Comparison of ENCODE assay signal across 23 mouse cellular contexts in the genomic region with DNA sequence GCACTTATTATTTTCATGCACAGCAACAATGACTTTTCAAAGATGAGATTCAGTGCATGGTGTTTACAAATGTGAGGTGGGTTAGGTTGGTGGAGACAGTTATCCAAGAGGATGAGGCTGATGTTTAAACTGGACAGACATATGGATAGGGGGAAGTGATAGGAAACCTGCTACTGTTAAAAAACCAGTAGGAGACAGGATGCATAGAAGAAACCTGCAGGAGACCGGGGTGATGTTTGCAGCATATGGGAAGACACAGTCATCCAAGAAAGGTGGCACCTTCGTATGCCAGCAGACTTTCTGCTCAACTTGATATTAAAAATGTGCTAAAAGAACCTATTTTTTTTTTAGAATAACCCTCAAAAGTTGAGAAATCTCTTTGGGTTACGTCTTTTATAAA.
A peak's percentile ranks its signal among the peaks of the same experiment; 100 is the strongest.
DNase-seq lines count a peak whose midpoint lies in the region; ATAC-seq lines count a peak whose summit lies in the region.
"Had no signal": no experiment of that assay in that cellular context is flagged by ENCODE, and none has a peak within 500 bp of the region (broad histone marks: within the 10 kb centered on the region; RNA-seq: fewer than 3 reads in every experiment).

No protein-coding gene starts in this region.

- no peaks in the 10 kb centered on the region for H3K27me3 ChIP-seq in midbrain, embryonic 11.5 days (ENCODE audit: control insufficient read depth, insufficient read depth, low read length)
- H3K27me3 ChIP-seq in midbrain, embryonic 14.5 days (ENCODE audit: control insufficient read depth, insufficient read depth, low read length), result no peaks in the 10 kb centered on the region
- no peaks in the 10 kb centered on the region for H3K27me3 ChIP-seq in neural tube, embryonic 14.5 days (ENCODE audit: control insufficient read depth, insufficient read depth, low read length)
- H3K27me3 ChIP-seq: embryonic facial prominence, embryonic 13.5 days; hindbrain, embryonic 12.5 days; limb, embryonic 15.5 days; liver, embryonic 15.5 days; neural tube, embryonic 12.5 days; stomach, embryonic 15.5 days had no signal

- no peak for ATAC-seq in midbrain, embryonic 11.5 days (ENCODE audit: low FRiP score)
- no peak for ATAC-seq in midbrain, embryonic 14.5 days (ENCODE audit: low FRiP score, low TSS enrichment)
- no peak for ATAC-seq in neural tube, embryonic 14.5 days (ENCODE audit: low read depth)
- ATAC-seq: activated CD4-positive, CD25-positive, alpha-beta regulatory T cell, adult 4 months; intestine, embryonic 16.5 days had no signal

- 81% methylated on average over 3 of the region's 3 CpGs for WGBS in midbrain, embryonic 11.5 days
- WGBS in midbrain, embryonic 14.5 days, result 75% methylated on average over 3 of the region's 3 CpGs
- WGBS in neural tube, embryonic 14.5 days, result 64% methylated on average over 3 of the region's 3 CpGs

- peaks cover 5% of the 10 kb centered on the region for H3K4me1 ChIP-seq in midbrain, embryonic 11.5 days (ENCODE audit: control insufficient read depth, insufficient read depth, low read length)
- H3K4me1 ChIP-seq in midbrain, embryonic 14.5 days (ENCODE audit: control insufficient read depth, insufficient read depth, low read length), result peaks cover 10% of the 10 kb centered on the region; the same call in 1 of the 2 replicates
- H3K4me1 ChIP-seq in neural tube, embryonic 14.5 days (ENCODE audit: control insufficient read depth, insufficient read depth, low read length), result peaks cover 10% of the 10 kb centered on the region; the same call in 1 of the 2 replicates
- H3K4me1 ChIP-seq: heart, embryonic 10.5 days; limb, embryonic 15.5 days; liver, embryonic 15.5 days; stomach, embryonic 15.5 days had no signal

- no peaks in the 10 kb centered on the region for H3K9me3 ChIP-seq in midbrain, embryonic 11.5 days (ENCODE audit: control insufficient read depth, low read length)
- no peaks in the 10 kb centered on the region for H3K9me3 ChIP-seq in midbrain, embryonic 14.5 days (ENCODE audit: control insufficient read depth, low read length)
- H3K9me3 ChIP-seq in neural tube, embryonic 14.5 days (ENCODE audit: control insufficient read depth, low read length), result no peaks in the 10 kb centered on the region
- H3K9me3 ChIP-seq: embryonic facial prominence, embryonic 13.5 days; G1E; heart, embryonic 10.5 days; hindbrain, embryonic 12.5 days; limb, embryonic 15.5 days; liver, embryonic 15.5 days; neural tube, embryonic 12.5 days; stomach, embryonic 15.5 days had no signal

- H3K4me2 ChIP-seq in midbrain, embryonic 11.5 days, result no peak overlapping the region
- H3K4me2 ChIP-seq in midbrain, embryonic 14.5 days (ENCODE audit: low read length), result no peak overlapping the region
- no peak overlapping the region for H3K4me2 ChIP-seq in neural tube, embryonic 14.5 days (ENCODE audit: low read depth, low read length)
- H3K4me2 ChIP-seq: embryonic facial prominence, embryonic 13.5 days; hindbrain, embryonic 12.5 days; limb, embryonic 15.5 days; liver, embryonic 15.5 days; neural tube, embryonic 12.5 days; stomach, embryonic 15.5 days had no signal

- DNase-seq in cerebellum, adult 18-20 months, result peak; percentile 1 to 4
- DNase-seq in cerebellum, adult 9-10 months, result no peak
- peak; percentile 12 to 60 for DNase-seq in frontal cortex, postnatal 36 days (ENCODE audit: low spot score in 2 of 2)
- no peak for DNase-seq in frontal cortex, postnatal 25 days (ENCODE audit: low spot score in 2 of 2)
- peak; percentile 77 for DNase-seq in midbrain, embryonic 11.5 days (ENCODE audit: low spot score, missing footprints)
- DNase-seq in midbrain, embryonic 14.5 days, result no peak
- DNase-seq in adipocyte (ENCODE audit: low spot score), result no peak
- DNase-seq: adrenal gland, postnatal 14 days; cerebellum, adult 9-11 months; gastrocnemius, adult 2 months; kidney, postnatal 36 days; right cerebral cortex, postnatal 14 days had no signal

- no peak overlapping the region for H3K27ac ChIP-seq in midbrain, embryonic 11.5 days (ENCODE audit: low read depth, low read length)
- H3K27ac ChIP-seq in midbrain, embryonic 14.5 days (replicated peaks; ENCODE audit: low read depth, low read length), result no peak overlapping the region
- peak overlapping the region; percentile 40; the same call in 1 of the 2 replicates for H3K27ac ChIP-seq in neural tube, embryonic 14.5 days (ENCODE audit: low read depth, low read length)
- H3K27ac ChIP-seq: embryonic facial prominence, embryonic 13.5 days; gastrocnemius, adult 2 months; heart, embryonic 10.5 days; hindbrain, embryonic 12.5 days; limb, embryonic 15.5 days; liver, embryonic 15.5 days; neural tube, embryonic 12.5 days; stomach, embryonic 15.5 days had no signal

- H3K4me3 ChIP-seq in midbrain, embryonic 11.5 days (ENCODE audit: low read depth, low read length), result no peak overlapping the region
- H3K4me3 ChIP-seq in midbrain, embryonic 14.5 days (replicated peaks; ENCODE audit: low read depth, low read length), result no peak overlapping the region
- no peak overlapping the region for H3K4me3 ChIP-seq in neural tube, embryonic 14.5 days (ENCODE audit: low read depth, low read length)
- H3K4me3 ChIP-seq: embryonic facial prominence, embryonic 13.5 days; gastrocnemius, adult 2 months; heart, embryonic 10.5 days; hindbrain, embryonic 12.5 days; limb, embryonic 15.5 days; liver, embryonic 15.5 days; neural tube, embryonic 12.5 days; stomach, embryonic 15.5 days had no signal

- no peaks in the 10 kb centered on the region for H3K36me3 ChIP-seq in midbrain, embryonic 11.5 days (ENCODE audit: control insufficient read depth, insufficient read depth, low read length)
- no peaks in the 10 kb centered on the region for H3K36me3 ChIP-seq in midbrain, embryonic 14.5 days (ENCODE audit: control insufficient read depth, insufficient read depth, low read length)
- H3K36me3 ChIP-seq in neural tube, embryonic 14.5 days (ENCODE audit: control insufficient read depth, insufficient read depth, low read length), result no peaks in the 10 kb centered on the region
- H3K36me3 ChIP-seq: embryonic facial prominence, embryonic 13.5 days; G1E; heart, embryonic 10.5 days; hindbrain, embryonic 12.5 days; limb, embryonic 15.5 days; liver, embryonic 15.5 days; neural tube, embryonic 12.5 days; stomach, embryonic 15.5 days had no signal

- H3K9ac ChIP-seq in midbrain, embryonic 11.5 days (ENCODE audit: low read length), result no peak overlapping the region
- no peak overlapping the region for H3K9ac ChIP-seq in midbrain, embryonic 14.5 days (replicated peaks; ENCODE audit: low read length)
- H3K9ac ChIP-seq in neural tube, embryonic 14.5 days (replicated peaks; ENCODE audit: low read depth, low read length), result no peak overlapping the region
- H3K9ac ChIP-seq: embryonic facial prominence, embryonic 13.5 days; hindbrain, embryonic 12.5 days; limb, embryonic 15.5 days; liver, embryonic 15.5 days; neural tube, embryonic 12.5 days; stomach, embryonic 15.5 days had no signal

Comparison
In these comparisons a context has a peak if more than half of its experiments do, and no peak if none do; other contexts are left out.
1. DNase-seq: peak in cerebellum, adult 18-20 months (2 of 2), frontal cortex, postnatal 36 days (2 of 2) and midbrain, embryonic 11.5 days (single experiment); none in cerebellum, adult 9-10 months (single experiment), frontal cortex, postnatal 25 days (0 of 2), midbrain, embryonic 14.5 days (single experiment) and adipocyte (single experiment).